Mouse (Mus musculus): ENCODE measurements around the gene Odf3l1. TPM values are rescaled to one million over a fixed set of nuclear protein-coding genes. Genes with fewer than 3 reads are reported as not detected.

Odf3l1 gene
- polyA plus RNA-seq, 1 experiment from 2014 or later, result 0.62 TPM

GRCm38 (mm10) chr9:56847523-56847922 lies 17.0 kb downstream of the Odf3l1 start:
- H3K4me2 ChIP-seq, result no peak overlapping the region
- H3K4me1 ChIP-seq (replicated peaks), result peaks cover 30% of the 10 kb centered on the region
- no peak overlapping the region for H3K27ac ChIP-seq
- H3K4me3 ChIP-seq, result no peak overlapping the region
- ATAC-seq (replicated peaks; ENCODE audit: insufficient number of reproducible peaks, insufficient read depth, low FRiP score, low read depth), result no peak; the same call in 1 of the 2 replicates
- peaks cover 18% of the 10 kb centered on the region for H3K27me3 ChIP-seq
- H3K9me3 ChIP-seq (replicated peaks), result no peaks in the 10 kb centered on the region
- 19% methylated on average over 3 of the region's 3 CpGs for WGBS
- H3K9ac ChIP-seq, result no peak overlapping the region
- no peaks in the 10 kb centered on the region for H3K36me3 ChIP-seq

GRCm38 (mm10) chr9:56844644-56845043 lies 19.8 kb downstream of the Odf3l1 start:
- Histone ChIP-seq H3K4me3 (no peak overlapping the region), H3K27ac (no peak overlapping the region), H3K36me3 (no peaks in the 10 kb centered on the region), H3K9ac (no peak overlapping the region), H3K9me3 (replicated peaks) (no peaks in the 10 kb centered on the region), H3K27me3 (peaks cover 18% of the 10 kb centered on the region), H3K4me1 (replicated peaks) (peaks cover 17% of the 10 kb centered on the region), H3K4me2 (no peak overlapping the region)
- no peak for ATAC-seq (replicated peaks; ENCODE audit: insufficient number of reproducible peaks, insufficient read depth, low FRiP score, low read depth)
- WGBS, result 69% methylated on average over 8 of the region's 8 CpGs

- no peaks in the 10 kb centered on the region for H3K9me3 ChIP-seq (replicated peaks)
- H3K4me1 ChIP-seq (replicated peaks), result peaks cover 21% of the 10 kb centered on the region
- H3K4me3 ChIP-seq, result no peak overlapping the region
- peaks cover 20% of the 10 kb centered on the region for H3K27me3 ChIP-seq
- no peak for ATAC-seq (replicated peaks; ENCODE audit: insufficient number of reproducible peaks, insufficient read depth, low FRiP score, low read depth)
- H3K9ac ChIP-seq, result no peak overlapping the region
- no peak overlapping the region for H3K4me2 ChIP-seq
- WGBS, result 32% methylated on average over 7 of the region's 7 CpGs
- H3K36me3 ChIP-seq, result no peaks in the 10 kb centered on the region
- H3K27ac ChIP-seq, result no peak overlapping the region
Observed at GRCm38 (mm10) chr9:56843679-56844188, 20.7 kb downstream of the Odf3l1 start.

GRCm38 (mm10) chr9:56842303-56842719 lies 22.2 kb downstream of the Odf3l1 start:
- Histone ChIP-seq H3K4me1 (replicated peaks) (peaks cover 21% of the 10 kb centered on the region), H3K27me3 (peaks cover 25% of the 10 kb centered on the region), H3K4me3 (no peak overlapping the region), H3K9me3 (replicated peaks) (no peaks in the 10 kb centered on the region), H3K27ac (no peak overlapping the region), H3K36me3 (no peaks in the 10 kb centered on the region), H3K9ac (no peak overlapping the region), H3K4me2 (no peak overlapping the region)
- 39% methylated on average over 3 of the region's 3 CpGs for WGBS
- ATAC-seq (replicated peaks; ENCODE audit: insufficient number of reproducible peaks, insufficient read depth, low FRiP score, low read depth), result no peak

- no peaks in the 10 kb centered on the region for H3K9me3 ChIP-seq (replicated peaks)
- H3K27me3 ChIP-seq, result peaks cover 24% of the 10 kb centered on the region
- H3K4me2 ChIP-seq, result no peak overlapping the region
- H3K36me3 ChIP-seq, result no peaks in the 10 kb centered on the region
- no peak overlapping the region for H3K27ac ChIP-seq
- no peak overlapping the region for H3K4me3 ChIP-seq
- H3K4me1 ChIP-seq (replicated peaks), result peaks cover 21% of the 10 kb centered on the region
- no peak for ATAC-seq (replicated peaks; ENCODE audit: insufficient number of reproducible peaks, insufficient read depth, low FRiP score, low read depth)
- no peak overlapping the region for H3K9ac ChIP-seq
Observed at GRCm38 (mm10) chr9:56841864-56842263, 22.6 kb downstream of the Odf3l1 start.

- Histone ChIP-seq H3K9me3 (replicated peaks) (no peaks in the 10 kb centered on the region), H3K4me2 (no peak overlapping the region), H3K36me3 (no peaks in the 10 kb centered on the region), H3K4me3 (no peak overlapping the region), H3K4me1 (replicated peaks) (peaks cover 22% of the 10 kb centered on the region), H3K27ac (no peak overlapping the region), H3K27me3 (peaks cover 24% of the 10 kb centered on the region), H3K9ac (no peak overlapping the region)
- 89% methylated on average over 5 of the region's 5 CpGs for WGBS
- ATAC-seq (replicated peaks; ENCODE audit: insufficient number of reproducible peaks, insufficient read depth, low FRiP score, low read depth), result no peak
Observed at GRCm38 (mm10) chr9:56840721-56841120, 23.8 kb downstream of the Odf3l1 start.

- H3K27ac ChIP-seq, result peak overlapping the region; percentile 69
Observed at GRCm38 (mm10) chr9:56835152-56835551, 29.3 kb downstream of the Odf3l1 start.

GRCm38 (mm10) chr9:56832900-56833299 lies 31.6 kb downstream of the Odf3l1 start:
- 0 out of 2 replicates have a peak, but pooled peaks have one; percentile 30 for ATAC-seq (replicated peaks; ENCODE audit: insufficient number of reproducible peaks, insufficient read depth, low FRiP score, low read depth)
- WGBS, result 11% methylated on average over 6 of the region's 6 CpGs
- Histone ChIP-seq H3K27me3 (peaks cover 11% of the 10 kb centered on the region; the same call in 1 of the 2 replicates), H3K9ac (peak overlapping the region; percentile 12; the same call in 1 of the 2 replicates), H3K9me3 (replicated peaks) (no peaks in the 10 kb centered on the region), H3K36me3 (no peaks in the 10 kb centered on the region), H3K4me2 (peak overlapping the region; percentile 27; the same call in 1 of the 2 replicates), H3K4me1 (replicated peaks) (peaks cover 28% of the 10 kb centered on the region), H3K4me3 (no peak overlapping the region), H3K27ac (peak overlapping the region; percentile 26; the same call in 1 of the 2 replicates)

More at GRCm38 (mm10) chr9:56835152-56835551, 29.3 kb downstream of the Odf3l1 start:
- Histone ChIP-seq H3K9me3 (replicated peaks) (no peaks in the 10 kb centered on the region), H3K4me2 (no peak overlapping the region), H3K4me3 (no peak overlapping the region), H3K36me3 (no peaks in the 10 kb centered on the region), H3K9ac (no peak overlapping the region), H3K4me1 (replicated peaks) (peaks cover 37% of the 10 kb centered on the region), H3K27me3 (peaks cover 9% of the 10 kb centered on the region; the same call in 1 of the 2 replicates)
- ATAC-seq (replicated peaks; ENCODE audit: insufficient number of reproducible peaks, insufficient read depth, low FRiP score, low read depth), result peak; percentile 45; the same call in 1 of the 2 replicates
- 38% methylated on average over 5 of the region's 5 CpGs for WGBS

- Histone ChIP-seq H3K4me2 (no peak overlapping the region), H3K36me3 (no peaks in the 10 kb centered on the region), H3K9me3 (replicated peaks) (no peaks in the 10 kb centered on the region), H3K4me3 (no peak overlapping the region), H3K9ac (no peak overlapping the region), H3K4me1 (replicated peaks) (peaks cover 28% of the 10 kb centered on the region), H3K27me3 (peaks cover 12% of the 10 kb centered on the region), H3K27ac (no peak overlapping the region)
- ATAC-seq (replicated peaks; ENCODE audit: insufficient number of reproducible peaks, insufficient read depth, low FRiP score, low read depth), result no peak
- WGBS, result 86% methylated on average over 3 of the region's 3 CpGs
Observed at GRCm38 (mm10) chr9:56831904-56832303, 32.6 kb downstream of the Odf3l1 start.

GRCm38 (mm10) chr9:56830162-56830561 lies 34.3 kb downstream of the Odf3l1 start:
- no peaks in the 10 kb centered on the region for H3K36me3 ChIP-seq
- no peak overlapping the region for H3K9ac ChIP-seq
- peaks cover 27% of the 10 kb centered on the region for H3K27me3 ChIP-seq
- H3K4me3 ChIP-seq, result no peak overlapping the region
- no peak for ATAC-seq (replicated peaks; ENCODE audit: insufficient number of reproducible peaks, insufficient read depth, low FRiP score, low read depth)
- WGBS, result 44% methylated on average over 4 of the region's 4 CpGs
- H3K9me3 ChIP-seq (replicated peaks), result no peaks in the 10 kb centered on the region
- H3K4me1 ChIP-seq (replicated peaks), result peaks cover 28% of the 10 kb centered on the region
- H3K4me2 ChIP-seq, result no peak overlapping the region
- no peak overlapping the region for H3K27ac ChIP-seq

GRCm38 (mm10) chr9:56828841-56829240 lies 35.6 kb downstream of the Odf3l1 start:
- peaks cover 27% of the 10 kb centered on the region for H3K27me3 ChIP-seq
- 77% methylated on average over 6 of the region's 6 CpGs for WGBS

GRCm38 (mm10) chr9:56828146-56828545 lies 36.3 kb downstream of the Odf3l1 start:
- no peak overlapping the region for H3K27ac ChIP-seq
- H3K36me3 ChIP-seq, result no peaks in the 10 kb centered on the region
- H3K4me2 ChIP-seq, result no peak overlapping the region
- H3K27me3 ChIP-seq, result peaks cover 27% of the 10 kb centered on the region
- no peak overlapping the region for H3K4me3 ChIP-seq
- no peak overlapping the region for H3K9ac ChIP-seq
- no peaks in the 10 kb centered on the region for H3K9me3 ChIP-seq (replicated peaks)
- no peak for ATAC-seq (replicated peaks; ENCODE audit: insufficient number of reproducible peaks, insufficient read depth, low FRiP score, low read depth)
- WGBS, result 31% methylated on average over 9 of the region's 9 CpGs
- peaks cover 15% of the 10 kb centered on the region for H3K4me1 ChIP-seq (replicated peaks)

More at GRCm38 (mm10) chr9:56828841-56829240, 35.6 kb downstream of the Odf3l1 start:
- Histone ChIP-seq H3K4me3 (no peak overlapping the region), H3K36me3 (no peaks in the 10 kb centered on the region), H3K4me2 (no peak overlapping the region), H3K27ac (no peak overlapping the region), H3K9me3 (replicated peaks) (no peaks in the 10 kb centered on the region), H3K9ac (no peak overlapping the region), H3K4me1 (replicated peaks) (peaks cover 21% of the 10 kb centered on the region)
- ATAC-seq (replicated peaks; ENCODE audit: insufficient number of reproducible peaks, insufficient read depth, low FRiP score, low read depth), result no peak

All from heart, embryonic 15.5 days (tissue).